Mouse (Mus musculus) skeletal muscle tissue, adult 2 months (tissue): ENCODE data around the gene Dner.

Source experiments
- DNase-seq: peaks from one replicate; pipeline ENCODE4 v3.0.0-alpha.2; 2012; ENCODE audit warnings: low read depth, low spot score

Gene Dner

DNA sequence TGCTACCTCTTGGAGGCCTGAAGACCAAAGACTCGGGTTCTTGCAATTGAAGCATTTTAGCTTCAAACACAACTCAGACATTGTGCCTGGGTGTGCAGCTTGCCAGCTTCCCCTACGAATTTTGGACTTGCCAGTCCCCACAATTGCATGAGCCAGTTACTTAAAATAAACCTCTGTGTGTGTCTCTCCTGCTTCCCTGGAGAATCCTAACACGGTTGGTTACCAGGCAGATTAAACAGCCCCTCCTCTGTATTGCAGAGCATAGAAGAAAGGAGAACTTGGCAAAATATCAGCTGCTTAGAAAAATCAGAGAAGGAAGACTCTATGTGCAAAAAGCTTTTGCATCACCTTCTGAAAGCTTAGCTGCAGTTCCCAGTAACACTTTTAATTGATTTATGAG lies 252.4 kb downstream of the Dner start:
- no peak for DNase-seq

DNA sequence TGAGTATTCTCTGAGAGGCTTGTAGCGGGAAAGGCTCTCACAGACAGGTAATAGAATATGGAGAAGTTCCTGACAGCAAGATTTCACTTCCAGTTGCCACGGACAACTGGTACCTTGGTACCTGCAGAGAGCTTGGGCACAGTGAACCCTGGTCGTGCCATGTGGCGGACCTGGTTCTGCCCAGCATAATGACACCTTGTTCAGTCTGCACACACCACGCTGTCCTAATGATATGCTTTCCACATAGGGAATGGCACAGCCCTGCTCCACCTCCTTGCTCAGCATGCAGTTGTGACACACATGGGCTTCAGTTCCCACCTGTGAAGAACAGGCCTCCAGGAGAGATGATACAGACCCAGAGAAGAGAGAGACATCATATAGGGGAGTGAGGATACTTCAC lies 253.0 kb downstream of the Dner start:
- DNase-seq, result no peak

- DNase-seq, result no peak
Measured at GRCm38 (mm10) chr1:84441419-84441818, 254.6 kb downstream of the Dner start.

DNA sequence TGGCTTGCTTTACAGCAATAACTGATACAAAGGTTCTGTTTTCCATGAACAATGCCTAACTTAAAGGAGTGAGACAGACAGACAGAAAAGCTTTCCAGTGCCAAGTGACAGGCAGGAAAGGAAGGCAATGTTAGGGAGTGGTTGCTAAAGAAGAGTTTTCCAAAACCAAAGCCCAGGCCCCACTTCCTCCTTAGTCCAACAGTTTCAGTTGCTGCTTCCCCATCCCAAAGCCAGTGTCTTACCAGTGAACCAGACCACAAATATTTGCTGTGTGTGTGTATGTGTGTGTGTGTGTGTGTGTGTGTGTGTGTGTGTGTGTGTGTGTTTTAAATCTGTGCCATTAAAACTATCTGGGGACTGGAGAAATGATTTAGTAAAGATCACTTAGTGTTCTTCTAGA lies 258.5 kb downstream of the Dner start:
- DNase-seq, result peak; percentile 28

DNA sequence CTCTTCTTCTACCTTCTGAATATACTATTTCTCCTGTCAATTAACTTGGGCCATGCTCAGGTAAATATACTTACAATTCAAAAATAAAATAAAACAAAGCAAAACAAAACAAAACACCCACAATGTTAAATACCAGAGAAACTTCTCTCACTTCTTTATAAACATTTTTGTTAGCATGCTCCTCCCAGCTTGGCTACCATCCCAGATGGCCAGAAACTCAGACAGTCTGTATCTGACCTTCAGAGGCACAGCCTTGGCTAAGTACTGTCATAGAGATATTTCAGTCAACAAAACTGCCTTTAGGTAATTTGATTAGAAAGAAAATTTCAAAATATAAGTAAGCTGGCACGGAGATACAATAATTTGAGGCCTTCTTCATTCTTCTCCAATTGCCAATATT lies 259.7 kb downstream of the Dner start:
- DNase-seq, result no peak

- DNase-seq, result no peak
Measured at GRCm38 (mm10) chr1:84433291-84433980, 262.6 kb downstream of the Dner start.

DNA sequence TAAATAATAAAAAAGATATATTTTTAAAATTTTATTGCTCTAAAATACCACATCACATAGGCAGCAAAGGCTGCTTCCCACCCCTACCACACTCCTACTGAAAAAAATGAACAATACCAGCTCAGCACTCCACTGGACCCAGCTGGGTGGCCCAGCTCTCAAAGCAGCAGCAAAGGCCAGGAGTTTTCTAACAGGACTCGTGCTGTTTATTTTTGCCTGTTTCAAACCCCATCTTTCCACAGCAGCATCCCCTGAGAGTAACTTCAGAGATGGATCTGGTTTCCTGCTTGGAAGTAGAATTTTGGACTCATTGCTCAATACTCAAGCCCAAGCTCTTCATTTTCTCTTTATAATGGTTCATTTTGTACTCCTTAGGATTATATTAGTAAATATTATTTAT lies 263.7 kb downstream of the Dner start:
- peak; percentile 59 for DNase-seq

DNA sequence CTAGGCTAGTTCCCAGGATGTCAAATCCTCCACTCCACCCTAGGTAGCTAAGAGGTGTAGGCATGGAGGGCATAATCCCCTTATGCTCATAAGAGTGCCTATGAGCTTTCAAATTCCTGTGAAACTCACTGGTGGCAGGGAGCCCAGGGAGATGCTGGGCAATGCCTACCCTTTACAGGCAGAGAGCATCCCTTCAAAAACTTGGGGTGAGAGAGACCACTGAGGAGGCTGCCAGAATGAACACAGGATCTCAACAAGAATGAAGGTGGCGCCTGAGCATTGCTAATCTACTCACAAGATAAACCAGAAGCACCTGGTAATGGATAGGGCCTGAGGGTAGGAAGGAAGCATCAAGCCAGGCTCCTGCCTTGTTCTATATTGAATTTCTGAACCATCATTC lies 267.7 kb downstream of the Dner start:
- no peak for DNase-seq

DNA sequence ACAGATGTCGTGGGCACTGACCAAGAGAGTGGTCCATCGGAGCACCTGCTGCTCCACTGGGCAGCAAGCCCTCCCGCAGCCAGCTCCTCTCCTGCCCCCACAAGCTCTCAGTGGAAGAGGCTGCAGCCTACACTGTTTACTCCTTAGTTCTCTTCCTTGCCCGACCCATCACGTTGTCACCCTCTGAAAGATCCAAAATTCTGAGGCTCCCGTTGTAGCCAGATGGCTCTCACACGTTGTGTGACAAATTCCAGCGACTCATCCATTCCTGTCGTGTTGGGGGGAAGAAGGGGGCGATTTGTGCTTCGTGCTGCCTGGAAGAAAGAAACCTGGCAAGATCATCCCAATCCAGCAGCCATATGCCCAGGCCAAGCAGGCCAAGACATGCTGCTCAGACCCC lies 268.3 kb downstream of the Dner start:
- DNase-seq, result no peak

DNA sequence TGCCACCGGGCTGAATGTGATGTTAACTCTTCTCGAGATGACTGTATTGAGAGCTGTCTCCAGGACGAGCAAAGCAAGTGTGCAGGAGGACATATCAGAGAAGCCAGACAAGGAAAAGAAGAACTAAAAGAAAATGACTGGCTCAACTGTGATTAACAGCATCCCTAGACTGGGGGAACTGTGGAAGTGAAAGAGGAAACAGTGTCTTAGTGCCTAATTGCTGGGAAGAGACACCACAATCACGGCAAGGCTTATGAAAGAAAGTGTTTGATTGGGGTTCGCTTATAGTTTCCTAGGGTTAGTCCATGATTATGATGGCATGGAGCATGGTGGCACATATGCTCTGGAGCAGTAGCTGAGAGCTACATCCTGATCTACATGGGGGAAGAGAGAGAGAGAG lies 269.3 kb downstream of the Dner start:
- no peak for DNase-seq

GRCm38 (mm10) chr1:84422881-84423280 lies 273.1 kb downstream of the Dner start:
- no peak for DNase-seq

- DNase-seq, result no peak
Measured at GRCm38 (mm10) chr1:84421845-84422244, 274.2 kb downstream of the Dner start.

DNA sequence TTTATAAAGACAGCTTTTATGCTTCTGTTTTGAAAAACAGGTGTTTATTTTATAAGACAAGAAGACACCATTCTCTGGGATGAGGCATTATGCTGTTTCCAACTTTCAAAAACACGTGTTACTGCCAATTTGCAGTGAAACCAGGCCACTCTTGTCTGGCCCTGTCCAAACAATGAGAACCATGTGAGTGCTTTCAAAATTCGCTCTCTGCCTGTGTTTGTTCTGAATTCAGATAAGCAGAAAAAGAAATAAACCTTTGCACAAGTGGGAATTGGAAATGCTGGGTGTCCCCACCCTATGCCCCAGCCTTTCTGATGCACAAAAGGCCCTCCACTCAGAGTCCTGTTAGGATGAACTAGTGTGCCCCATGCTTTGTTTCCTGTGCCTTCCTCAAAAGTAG lies 276.6 kb downstream of the Dner start:
- DNase-seq, result no peak

- DNase-seq, result no peak
Measured at GRCm38 (mm10) chr1:84418511-84418910, 277.5 kb downstream of the Dner start.

DNA sequence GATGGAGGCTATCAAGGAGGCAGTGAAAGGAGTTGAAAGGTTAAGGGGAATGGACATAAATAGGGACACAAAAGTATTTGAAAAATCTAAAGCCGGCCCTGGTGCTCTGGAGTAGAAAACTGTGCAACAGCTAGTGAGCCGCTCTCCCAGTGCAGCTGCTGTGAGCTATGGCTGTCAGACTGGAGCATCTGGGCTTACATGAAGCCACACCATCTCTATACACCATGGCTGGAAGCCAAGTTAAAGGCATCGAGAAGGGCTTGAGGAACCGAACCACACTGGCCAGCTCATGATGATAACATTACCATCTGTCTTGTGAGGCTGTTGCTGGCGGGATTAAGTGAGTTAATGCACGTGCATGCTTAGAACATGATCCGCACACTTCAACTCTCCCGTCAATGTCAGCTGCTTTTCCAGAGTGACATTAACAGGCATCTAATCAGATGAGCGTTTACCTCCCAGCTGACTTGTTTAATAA lies 278.2 kb downstream of the Dner start:
- DNase-seq, result no peak

DNA sequence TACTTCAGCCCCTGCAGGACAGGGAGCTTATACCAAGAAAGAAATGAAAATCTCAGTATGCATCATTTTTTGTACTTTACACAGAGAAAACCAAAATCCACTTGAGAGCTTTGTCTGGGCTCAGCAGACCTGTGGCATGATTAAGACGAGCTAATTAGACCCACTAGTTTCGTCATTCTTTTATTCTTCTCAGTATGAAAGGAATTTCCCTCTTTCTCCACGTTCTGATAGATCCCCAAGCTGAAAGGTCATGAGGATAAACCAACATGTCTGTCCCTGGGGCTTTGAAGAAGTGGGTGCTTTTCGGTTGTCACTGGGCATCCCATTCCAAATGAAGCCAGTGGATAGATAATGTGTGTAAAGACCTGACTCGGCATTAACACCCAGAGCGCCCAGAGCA lies 278.7 kb downstream of the Dner start:
- no peak for DNase-seq

DNA sequence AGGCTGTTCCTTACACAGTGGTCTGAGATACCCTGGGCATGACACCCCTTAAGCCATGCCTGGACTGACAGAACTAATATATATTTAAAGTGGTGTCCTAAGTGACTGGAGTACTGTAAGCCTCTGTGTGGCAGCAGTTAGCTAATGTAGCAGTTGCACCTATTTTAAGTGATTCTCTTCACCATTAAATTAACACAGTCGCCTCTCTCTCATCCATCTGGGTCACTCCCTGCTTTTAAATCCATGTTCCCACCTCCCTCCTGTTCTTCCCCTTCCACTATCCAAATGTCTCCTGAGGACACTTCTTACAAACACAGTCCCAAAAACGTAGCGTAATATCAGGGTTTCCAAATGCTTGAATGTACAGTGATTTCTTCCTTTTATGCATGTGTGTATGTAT lies 281.6 kb downstream of the Dner start:
- DNase-seq, result no peak

- peak; percentile 44 for DNase-seq
Measured at GRCm38 (mm10) chr1:84409514-84409913, 286.5 kb downstream of the Dner start.

- DNase-seq, result no peak
Measured at GRCm38 (mm10) chr1:84408873-84409272, 287.1 kb downstream of the Dner start.

DNA sequence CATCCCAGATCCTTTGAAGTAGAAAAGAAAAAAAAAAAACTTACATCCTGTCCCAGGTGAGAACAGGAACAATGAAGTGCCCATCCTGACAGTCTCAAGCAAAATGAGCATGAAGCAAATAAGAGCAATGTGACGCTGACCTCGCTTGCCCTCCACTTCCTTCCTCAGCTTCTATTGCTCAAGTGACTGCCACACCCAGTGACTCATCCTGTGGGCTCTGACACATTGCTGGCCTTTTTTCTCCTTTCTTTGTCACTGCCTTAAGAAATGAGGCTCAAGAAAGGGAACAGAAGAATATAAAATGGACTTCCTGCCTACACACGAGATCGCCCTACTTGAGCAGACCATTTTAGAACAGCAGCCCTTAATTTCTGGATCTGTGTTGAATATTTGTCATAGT lies 289.1 kb downstream of the Dner start:
- peak; percentile 82 for DNase-seq

- DNase-seq, result no peak
Measured at GRCm38 (mm10) chr1:84405551-84406290, 290.3 kb downstream of the Dner start.

GRCm38 (mm10) chr1:84404880-84405279 lies 291.1 kb downstream of the Dner start:
- no peak for DNase-seq

- DNase-seq, result no peak
Measured at GRCm38 (mm10) chr1:84402154-84402553, 293.9 kb downstream of the Dner start.
